Mouse (Mus musculus): ENCODE measurements around the gene Cd19. TPM values are rescaled to one million over a fixed set of nuclear protein-coding genes. Genes with fewer than 3 reads are reported as not detected.
A peak's percentile ranks its signal among the peaks of the same experiment; 100 is the strongest.

Cd19 gene
- polyA plus RNA-seq, 1 experiment from 2014 or later: 0.28 TPM

DNA sequence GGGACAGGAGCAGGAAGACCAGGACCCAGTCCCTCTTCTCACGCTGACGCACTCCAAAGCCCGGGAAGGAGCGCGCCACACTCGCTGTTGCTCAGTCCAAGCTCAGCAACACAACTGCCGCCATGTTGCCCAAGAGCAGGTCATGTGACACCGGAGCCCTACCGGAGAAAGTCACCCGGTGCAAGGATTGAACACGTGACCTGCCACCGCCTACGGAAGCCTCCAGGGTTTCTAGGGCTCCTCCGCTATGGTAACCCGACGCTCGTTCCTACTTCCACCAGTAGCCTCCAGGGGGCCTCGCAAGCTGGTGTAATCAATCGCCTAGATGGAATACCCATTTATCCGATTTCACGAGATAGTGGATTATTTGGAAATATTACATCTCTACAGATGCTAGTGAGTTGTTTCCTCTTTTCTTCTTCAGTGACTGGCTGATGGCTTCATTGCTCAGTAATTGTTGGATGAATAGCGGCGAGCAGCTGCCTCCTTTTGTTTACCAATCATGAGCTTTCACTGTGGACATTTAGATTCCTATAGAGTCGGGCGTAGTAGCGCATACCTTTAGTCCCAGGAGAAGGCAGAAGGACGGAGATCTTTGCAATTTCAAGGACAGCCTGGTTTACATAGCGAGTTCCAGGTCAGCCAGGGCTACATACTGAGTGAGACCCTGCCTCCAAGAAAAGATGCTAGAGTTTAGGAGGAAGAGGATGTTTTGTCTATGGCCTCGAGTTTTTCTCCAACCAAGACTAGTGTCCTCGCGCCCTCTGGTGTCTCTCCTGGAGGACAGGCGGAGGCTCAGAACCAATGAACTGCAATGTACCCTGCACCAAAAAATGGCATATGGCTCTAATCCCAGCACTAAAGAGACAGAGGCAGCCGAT lies 37.2 kb downstream of the Cd19 start, which contains the start of gene Spns1:
TSS of gene Spns1 (minus strand) at position 173 of the 881 bp plus-strand sequence.
- WGBS: under 1% methylated on average over 33 of the region's 33 CpGs
- ATAC-seq: peak; percentile 97
- peak within 1 kb of the TSS; percentile 85 for H3K4me3 ChIP-seq (ENCODE audit: low read length)
- peak within 1 kb of the TSS; percentile 78 for H3K4me2 ChIP-seq (ENCODE audit: low read depth, low read length)
- no peaks in the 10 kb centered on the region for H3K27me3 ChIP-seq (replicated peaks; ENCODE audit: control insufficient read depth, insufficient read depth, low read length)
- H3K4me1 ChIP-seq (ENCODE audit: control insufficient read depth, insufficient read depth, low read length): peaks cover 12% of the 10 kb centered on the region
- H3K9ac ChIP-seq (ENCODE audit: low read depth, low read length): peak within 1 kb of the TSS; percentile 84
- H3K36me3 ChIP-seq (ENCODE audit: control insufficient read depth, insufficient read depth, low read length): no peaks in the 10 kb centered on the region
- peak within 1 kb of the TSS; percentile 64 for H3K27ac ChIP-seq (ENCODE audit: low read length)
- H3K9me3 ChIP-seq (ENCODE audit: control insufficient read depth, low read length): no peaks in the 10 kb centered on the region

DNA sequence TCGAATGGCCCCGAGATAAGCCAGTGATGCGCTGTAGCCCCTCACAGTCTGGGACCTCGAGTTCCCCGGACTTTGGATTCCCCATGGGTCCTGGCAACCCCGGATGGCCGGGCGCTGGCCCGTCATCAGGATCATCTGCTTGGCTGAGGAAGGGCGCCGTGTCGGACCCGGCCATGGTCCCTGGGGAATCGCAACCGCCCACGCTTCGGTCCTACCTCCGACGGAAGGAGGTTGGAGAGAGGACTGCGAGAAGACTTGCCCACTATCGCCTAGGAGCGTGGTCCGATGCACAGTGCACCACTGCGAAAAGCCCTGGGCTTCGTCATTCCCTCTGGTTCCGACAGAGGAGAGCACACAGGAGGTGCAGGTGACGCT lies 37.8 kb downstream of the Cd19 start:
- Histone ChIP-seq H3K9ac (ENCODE audit: low read depth, low read length) (peak overlapping the region; percentile 84), H3K27ac (ENCODE audit: low read length) (no peak overlapping the region)
- under 1% methylated on average over 27 of the region's 27 CpGs for WGBS

DNA sequence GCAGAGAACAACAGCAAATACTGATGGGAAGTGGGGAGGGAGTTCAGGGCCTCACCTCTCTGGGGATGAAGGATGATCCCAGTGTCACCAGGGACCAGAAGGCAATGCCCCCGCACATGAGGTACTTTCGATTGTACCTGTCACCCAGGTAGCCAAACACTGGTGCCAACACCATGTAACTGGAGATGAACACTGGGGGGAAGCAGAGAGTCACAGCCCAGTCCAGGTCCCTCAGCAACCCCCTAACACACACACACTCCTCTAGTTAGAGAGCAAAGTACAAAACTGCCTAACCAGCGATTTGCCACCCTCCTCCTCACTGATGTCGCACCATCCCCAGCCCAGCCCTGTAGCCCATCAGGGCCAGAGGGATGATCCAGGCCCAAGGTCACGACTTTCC lies 39.7 kb downstream of the Cd19 start:
- H3K4me1 ChIP-seq (ENCODE audit: control insufficient read depth, insufficient read depth, low read length): peaks cover 12% of the 10 kb centered on the region
- H3K27ac ChIP-seq (ENCODE audit: low read length): no peak overlapping the region
- H3K9me3 ChIP-seq (ENCODE audit: control insufficient read depth, low read length): no peaks in the 10 kb centered on the region
- H3K36me3 ChIP-seq (ENCODE audit: control insufficient read depth, insufficient read depth, low read length): peaks cover 10% of the 10 kb centered on the region
- no peak overlapping the region for H3K4me3 ChIP-seq (ENCODE audit: low read length)
- H3K27me3 ChIP-seq (replicated peaks; ENCODE audit: control insufficient read depth, insufficient read depth, low read length): no peaks in the 10 kb centered on the region
- ATAC-seq: no peak
- H3K4me2 ChIP-seq (ENCODE audit: low read depth, low read length): no peak overlapping the region
- no peak overlapping the region for H3K9ac ChIP-seq (ENCODE audit: low read depth, low read length)
- 61% methylated on average over 5 of the region's 5 CpGs for WGBS

More for the DNA sequence above, 37.8 kb downstream of the Cd19 start:
- Histone ChIP-seq H3K4me3 (ENCODE audit: low read length) (peak overlapping the region; percentile 85), H3K4me1 (ENCODE audit: control insufficient read depth, insufficient read depth, low read length) (peaks cover 12% of the 10 kb centered on the region), H3K27me3 (replicated peaks; ENCODE audit: control insufficient read depth, insufficient read depth, low read length) (no peaks in the 10 kb centered on the region), H3K4me2 (ENCODE audit: low read depth, low read length) (peak overlapping the region; percentile 78), H3K36me3 (ENCODE audit: control insufficient read depth, insufficient read depth, low read length) (no peaks in the 10 kb centered on the region), H3K9me3 (ENCODE audit: control insufficient read depth, low read length) (no peaks in the 10 kb centered on the region)
- ATAC-seq: peak; percentile 73

DNA sequence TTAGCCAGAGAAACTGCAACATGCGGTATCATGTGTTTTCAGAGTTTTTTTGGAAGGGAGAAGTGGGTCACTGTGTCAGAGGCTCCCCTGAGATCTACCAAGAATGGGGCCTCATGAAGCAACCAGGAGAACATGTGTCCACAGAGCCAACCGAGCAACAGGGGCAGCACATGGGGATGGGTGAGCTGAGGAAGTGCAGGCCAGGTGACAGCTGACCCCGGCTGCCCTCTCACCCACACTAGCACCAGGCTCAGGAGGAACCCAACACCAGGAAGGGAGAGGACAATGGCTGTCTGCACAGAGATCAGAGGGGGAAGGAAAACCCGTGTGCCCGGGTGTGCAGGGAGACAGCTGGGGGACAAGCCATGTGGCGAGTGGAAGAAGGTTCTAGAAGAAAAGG lies 40.2 kb downstream of the Cd19 start:
- Histone ChIP-seq H3K27me3 (replicated peaks; ENCODE audit: control insufficient read depth, insufficient read depth, low read length) (no peaks in the 10 kb centered on the region), H3K27ac (ENCODE audit: low read length) (no peak overlapping the region), H3K9me3 (ENCODE audit: control insufficient read depth, low read length) (no peaks in the 10 kb centered on the region), H3K4me2 (ENCODE audit: low read depth, low read length) (no peak overlapping the region), H3K9ac (ENCODE audit: low read depth, low read length) (no peak overlapping the region), H3K36me3 (ENCODE audit: control insufficient read depth, insufficient read depth, low read length) (peaks cover 10% of the 10 kb centered on the region), H3K4me1 (ENCODE audit: control insufficient read depth, insufficient read depth, low read length) (peaks cover 12% of the 10 kb centered on the region), H3K4me3 (ENCODE audit: low read length) (no peak overlapping the region)
- no peak for ATAC-seq
- WGBS: 74% methylated on average over 6 of the region's 6 CpGs

DNA sequence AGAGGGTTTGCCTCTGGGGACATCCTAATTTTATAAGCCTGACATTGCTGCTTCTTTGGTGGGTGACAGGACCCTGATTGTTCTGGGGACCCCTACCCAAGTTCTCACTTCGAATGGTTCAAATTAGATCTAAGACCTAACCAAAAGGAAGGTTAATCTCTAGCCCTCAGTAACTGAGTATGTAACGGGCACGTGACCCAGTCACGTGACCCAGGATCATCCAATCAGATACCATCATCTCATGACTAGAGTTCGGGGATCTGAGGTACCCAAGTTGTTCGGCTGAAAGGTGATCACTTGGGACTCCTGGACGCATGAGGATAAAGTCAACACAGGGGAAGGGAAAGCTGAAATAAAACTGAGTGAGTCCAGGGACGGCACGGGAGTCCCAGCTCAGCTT lies 41.7 kb downstream of the Cd19 start:
- ATAC-seq: no peak
- H3K9ac ChIP-seq (ENCODE audit: low read depth, low read length): no peak overlapping the region
- H3K4me2 ChIP-seq (ENCODE audit: low read depth, low read length): no peak overlapping the region
- H3K4me3 ChIP-seq (ENCODE audit: low read length): no peak overlapping the region
- no peaks in the 10 kb centered on the region for H3K9me3 ChIP-seq (ENCODE audit: control insufficient read depth, low read length)
- no peak overlapping the region for H3K27ac ChIP-seq (ENCODE audit: low read length)
- 82% methylated on average over 9 of the region's 9 CpGs for WGBS
- no peaks in the 10 kb centered on the region for H3K27me3 ChIP-seq (replicated peaks; ENCODE audit: control insufficient read depth, insufficient read depth, low read length)
- H3K4me1 ChIP-seq (ENCODE audit: control insufficient read depth, insufficient read depth, low read length): peaks cover 8% of the 10 kb centered on the region
- peaks cover 10% of the 10 kb centered on the region for H3K36me3 ChIP-seq (ENCODE audit: control insufficient read depth, insufficient read depth, low read length)

DNA sequence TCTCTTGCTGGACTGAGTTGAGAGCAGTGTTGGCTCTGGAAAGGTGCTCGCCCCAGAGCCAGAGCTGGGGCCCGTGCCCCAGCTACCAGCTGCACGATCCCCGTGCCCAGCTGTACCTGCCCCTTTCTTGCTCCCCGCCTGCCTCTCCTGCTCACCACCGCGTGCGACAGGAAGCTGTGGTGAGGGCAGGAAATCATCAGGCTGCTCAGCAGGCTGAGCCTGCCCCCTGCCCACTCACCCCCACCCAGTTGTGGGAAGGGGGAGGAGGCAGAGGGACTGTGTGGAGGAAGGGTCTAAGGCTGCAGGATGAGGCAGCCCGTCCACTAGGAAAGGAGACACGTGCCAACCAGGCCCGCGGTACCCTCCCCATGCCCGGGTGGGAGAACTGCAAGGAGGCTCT lies 45.3 kb downstream of the Cd19 start, which contains the start of gene Lat:
TSS of gene Lat (minus strand) at position 178 of the 400 bp plus-strand sequence.
- 70% methylated on average over 13 of the region's 13 CpGs for WGBS
- Histone ChIP-seq H3K4me2 (ENCODE audit: low read depth, low read length) (no peak within 1 kb of the TSS), H3K9me3 (ENCODE audit: control insufficient read depth, low read length) (no peaks in the 10 kb centered on the region), H3K4me1 (ENCODE audit: control insufficient read depth, insufficient read depth, low read length) (no peaks in the 10 kb centered on the region), H3K27ac (ENCODE audit: low read length) (no peak within 1 kb of the TSS), H3K36me3 (ENCODE audit: control insufficient read depth, insufficient read depth, low read length) (peaks cover 10% of the 10 kb centered on the region), H3K9ac (ENCODE audit: low read depth, low read length) (no peak within 1 kb of the TSS), H3K27me3 (replicated peaks; ENCODE audit: control insufficient read depth, insufficient read depth, low read length) (no peaks in the 10 kb centered on the region), H3K4me3 (ENCODE audit: low read length) (no peak within 1 kb of the TSS)
- no peak for ATAC-seq

DNA sequence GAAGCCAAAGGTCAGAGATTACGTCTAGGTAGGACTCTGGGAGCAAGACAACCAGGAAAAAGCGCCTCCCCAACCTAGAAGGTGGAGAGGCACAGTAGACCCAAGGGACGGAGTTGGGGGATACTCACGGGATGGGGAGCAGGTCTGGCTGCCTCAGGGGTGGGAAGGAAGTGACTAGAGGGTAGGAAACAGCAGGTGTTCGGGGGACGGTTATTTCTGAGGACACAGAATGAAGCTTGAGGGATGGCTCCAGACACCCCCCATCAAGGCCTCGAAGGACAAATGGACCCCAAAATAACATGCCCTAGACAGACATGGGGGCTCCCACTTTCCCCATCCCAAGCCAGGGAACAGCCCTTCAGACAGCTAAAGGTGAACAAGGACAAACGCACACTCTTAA lies 46.3 kb downstream of the Cd19 start:
- 87% methylated on average over 8 of the region's 8 CpGs for WGBS
- H3K9ac ChIP-seq (ENCODE audit: low read depth, low read length): no peak overlapping the region
- no peaks in the 10 kb centered on the region for H3K27me3 ChIP-seq (replicated peaks; ENCODE audit: control insufficient read depth, insufficient read depth, low read length)
- no peak overlapping the region for H3K27ac ChIP-seq (ENCODE audit: low read length)
- no peak overlapping the region for H3K4me2 ChIP-seq (ENCODE audit: low read depth, low read length)
- H3K36me3 ChIP-seq (ENCODE audit: control insufficient read depth, insufficient read depth, low read length): peaks cover 10% of the 10 kb centered on the region
- no peak for ATAC-seq
- no peaks in the 10 kb centered on the region for H3K9me3 ChIP-seq (ENCODE audit: control insufficient read depth, low read length)
- H3K4me3 ChIP-seq (ENCODE audit: low read length): no peak overlapping the region
- no peaks in the 10 kb centered on the region for H3K4me1 ChIP-seq (ENCODE audit: control insufficient read depth, insufficient read depth, low read length)

DNA sequence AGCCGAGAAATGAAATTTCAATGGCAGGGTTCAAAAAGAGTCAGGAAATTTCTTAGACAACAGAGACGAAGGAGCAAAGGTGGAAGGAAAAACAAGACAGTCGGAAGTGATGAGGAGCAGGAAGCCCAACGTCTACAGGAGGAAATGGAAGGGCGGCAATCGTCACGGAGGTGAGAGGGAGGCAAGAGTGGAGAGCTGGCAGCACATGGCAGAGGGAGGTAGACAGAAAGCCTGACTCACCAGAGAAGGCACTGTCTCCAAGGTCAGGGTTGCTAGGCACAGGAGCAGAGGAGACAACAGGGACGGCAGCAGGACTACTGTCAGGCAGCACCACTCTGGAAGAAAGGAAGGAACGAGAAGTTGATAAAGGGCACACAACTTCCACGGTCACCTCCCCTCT lies 47.1 kb downstream of the Cd19 start:
- no peaks in the 10 kb centered on the region for H3K27me3 ChIP-seq (replicated peaks; ENCODE audit: control insufficient read depth, insufficient read depth, low read length)
- H3K4me3 ChIP-seq (ENCODE audit: low read length): no peak overlapping the region
- H3K27ac ChIP-seq (ENCODE audit: low read length): no peak overlapping the region
- WGBS: 86% methylated on average over 10 of the region's 10 CpGs
- H3K9ac ChIP-seq (ENCODE audit: low read depth, low read length): no peak overlapping the region
- no peak overlapping the region for H3K4me2 ChIP-seq (ENCODE audit: low read depth, low read length)
- no peak for ATAC-seq
- no peaks in the 10 kb centered on the region for H3K4me1 ChIP-seq (ENCODE audit: control insufficient read depth, insufficient read depth, low read length)
- H3K9me3 ChIP-seq (ENCODE audit: control insufficient read depth, low read length): no peaks in the 10 kb centered on the region
- H3K36me3 ChIP-seq (ENCODE audit: control insufficient read depth, insufficient read depth, low read length): peaks cover 10% of the 10 kb centered on the region

DNA sequence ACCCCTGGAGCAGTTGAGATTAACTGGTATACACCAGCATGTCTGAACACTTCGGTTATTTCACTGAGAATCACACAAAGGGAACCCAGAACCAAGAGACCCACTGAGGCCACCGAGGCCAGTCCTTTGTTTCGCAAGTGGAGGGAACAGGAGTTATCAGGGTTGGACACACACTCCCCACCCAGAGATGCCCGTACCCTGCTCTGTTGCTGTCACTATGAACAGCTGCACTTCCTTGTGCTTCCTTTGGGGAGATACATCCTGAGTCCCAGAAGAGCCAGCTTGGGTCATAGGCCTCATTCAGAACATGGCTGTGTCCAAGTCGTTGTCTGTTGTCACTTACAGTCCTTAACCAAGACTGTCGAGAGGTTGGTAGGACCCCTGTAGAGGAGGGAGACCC lies 51.7 kb downstream of the Cd19 start:
- H3K4me3 ChIP-seq (ENCODE audit: low read length): no peak overlapping the region
- H3K4me1 ChIP-seq (ENCODE audit: control insufficient read depth, insufficient read depth, low read length): no peaks in the 10 kb centered on the region
- no peak overlapping the region for H3K4me2 ChIP-seq (ENCODE audit: low read depth, low read length)
- H3K27ac ChIP-seq (ENCODE audit: low read length): no peak overlapping the region
- no peak overlapping the region for H3K9ac ChIP-seq (ENCODE audit: low read depth, low read length)
- WGBS: 78% methylated on average over 6 of the region's 6 CpGs
- no peaks in the 10 kb centered on the region for H3K9me3 ChIP-seq (ENCODE audit: control insufficient read depth, low read length)
- H3K27me3 ChIP-seq (replicated peaks; ENCODE audit: control insufficient read depth, insufficient read depth, low read length): no peaks in the 10 kb centered on the region
- no peak for ATAC-seq
- H3K36me3 ChIP-seq (ENCODE audit: control insufficient read depth, insufficient read depth, low read length): no peaks in the 10 kb centered on the region

All from intestine, embryonic 16.5 days (tissue).